Mouse (Mus musculus): ENCODE results near the gene Nlrc5. TPM values are rescaled to one million over a fixed set of nuclear protein-coding genes. Genes with fewer than 3 reads are reported as not detected.

Nlrc5 gene
- total RNA-seq, 2 experiments from 2014 or later, result 0.83 to 0.98 TPM

- no peak for DNase-seq (ENCODE audit: low spot score)
Observed at GRCm38 (mm10) chr8:94469656-94470055, 35.5 kb downstream of the Nlrc5 start.

- DNase-seq (ENCODE audit: low spot score), result peak; percentile 19
Observed at GRCm38 (mm10) chr8:94470794-94471193, 36.6 kb downstream of the Nlrc5 start.

GRCm38 (mm10) chr8:94471281-94471680 is 37.1 kb downstream of the Nlrc5 start:
- DNase-seq (ENCODE audit: low spot score), result no peak

DNA sequence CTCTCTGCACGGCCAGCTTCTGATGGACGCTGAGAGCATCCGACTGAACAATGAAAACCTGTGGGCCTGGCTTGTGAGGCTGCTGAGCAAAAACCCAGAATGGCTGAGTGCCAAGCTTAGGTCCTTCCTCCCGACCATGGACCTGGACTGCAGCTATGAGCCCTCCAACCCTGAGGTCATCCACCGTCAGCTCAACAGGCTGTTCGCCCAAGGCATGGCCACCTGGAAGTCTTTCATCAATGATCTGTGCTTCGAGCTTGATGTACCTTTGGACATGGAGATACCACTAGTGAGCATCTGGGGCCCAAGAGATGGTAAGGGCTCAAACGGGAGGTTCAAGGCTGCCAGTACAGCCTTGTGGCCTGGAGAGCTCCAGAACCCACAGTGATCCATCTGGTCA is 38.6 kb downstream of the Nlrc5 start:
- no peak for DNase-seq (ENCODE audit: low spot score)

- DNase-seq (ENCODE audit: low spot score), result no peak
Observed at GRCm38 (mm10) chr8:94473431-94473830, 39.3 kb downstream of the Nlrc5 start.

- DNase-seq (ENCODE audit: low spot score), result no peak
Observed at GRCm38 (mm10) chr8:94475786-94476185, 41.6 kb downstream of the Nlrc5 start.

- no peak for DNase-seq (ENCODE audit: low spot score)
Observed at GRCm38 (mm10) chr8:94476846-94477245, 42.7 kb downstream of the Nlrc5 start.

DNA sequence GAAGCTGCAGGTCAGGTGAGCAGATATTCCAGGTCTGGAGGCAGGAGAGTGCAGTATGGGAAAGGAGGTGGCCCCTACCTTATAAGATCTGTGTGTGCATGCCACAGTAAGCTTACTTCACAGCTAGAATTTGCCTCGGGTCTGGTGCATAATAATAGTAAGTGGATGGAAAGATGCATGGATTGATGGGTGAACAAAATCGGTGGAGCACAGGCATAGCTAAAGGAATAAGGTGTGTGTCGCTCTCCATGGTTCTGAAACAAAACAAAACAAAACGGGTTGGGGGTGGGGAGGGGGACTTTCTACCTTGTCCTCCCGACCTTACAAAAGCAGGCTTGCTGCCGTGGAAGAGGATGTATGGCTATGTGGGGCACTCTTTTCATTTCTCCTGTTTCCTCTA is 47.9 kb downstream of the Nlrc5 start:
- DNase-seq (ENCODE audit: low spot score), result no peak

- DNase-seq (ENCODE audit: low spot score), result no peak
Observed at GRCm38 (mm10) chr8:94485288-94485687, 51.1 kb downstream of the Nlrc5 start.

DNA sequence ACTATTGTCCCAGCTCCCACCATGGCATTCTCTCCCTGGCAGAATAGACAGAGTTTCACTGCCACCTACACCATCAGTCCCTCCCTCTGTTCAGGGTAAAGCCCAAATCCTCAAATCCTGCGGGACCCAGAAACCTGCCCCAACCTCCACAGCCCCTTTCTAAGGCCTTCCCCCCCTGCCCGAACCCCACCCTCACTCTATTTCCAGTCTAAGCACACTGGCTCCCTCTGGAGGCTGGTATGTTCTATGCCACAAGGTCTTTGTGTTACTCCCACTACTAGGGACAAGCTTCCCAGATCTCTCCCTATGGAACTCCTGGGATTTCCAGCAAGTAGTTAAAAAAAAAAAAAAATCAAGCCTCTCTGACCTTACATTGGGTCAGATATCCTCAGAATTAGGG is 51.7 kb downstream of the Nlrc5 start:
- DNase-seq (ENCODE audit: low spot score), result peak; percentile 62

DNA sequence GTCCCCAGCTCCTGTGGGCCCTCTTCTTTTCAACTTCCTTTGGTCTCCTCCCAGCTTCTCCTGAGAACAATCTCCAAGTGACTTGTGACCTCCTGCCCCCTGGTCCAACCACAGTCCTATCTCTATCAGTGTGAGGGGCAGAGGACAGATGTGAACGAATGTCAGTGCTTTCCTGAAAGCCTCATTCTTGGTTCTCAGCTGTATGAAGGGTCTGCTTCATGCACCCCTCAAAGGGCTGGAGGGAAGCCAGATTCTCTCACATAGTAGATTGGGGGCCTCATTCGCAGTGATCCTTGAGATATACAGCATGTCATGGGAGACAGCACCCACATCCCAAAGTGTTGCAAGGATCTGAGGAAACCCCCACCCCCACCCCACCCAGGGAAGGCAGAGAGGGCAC is 53.9 kb downstream of the Nlrc5 start:
- DNase-seq (ENCODE audit: low spot score), result no peak

DNA sequence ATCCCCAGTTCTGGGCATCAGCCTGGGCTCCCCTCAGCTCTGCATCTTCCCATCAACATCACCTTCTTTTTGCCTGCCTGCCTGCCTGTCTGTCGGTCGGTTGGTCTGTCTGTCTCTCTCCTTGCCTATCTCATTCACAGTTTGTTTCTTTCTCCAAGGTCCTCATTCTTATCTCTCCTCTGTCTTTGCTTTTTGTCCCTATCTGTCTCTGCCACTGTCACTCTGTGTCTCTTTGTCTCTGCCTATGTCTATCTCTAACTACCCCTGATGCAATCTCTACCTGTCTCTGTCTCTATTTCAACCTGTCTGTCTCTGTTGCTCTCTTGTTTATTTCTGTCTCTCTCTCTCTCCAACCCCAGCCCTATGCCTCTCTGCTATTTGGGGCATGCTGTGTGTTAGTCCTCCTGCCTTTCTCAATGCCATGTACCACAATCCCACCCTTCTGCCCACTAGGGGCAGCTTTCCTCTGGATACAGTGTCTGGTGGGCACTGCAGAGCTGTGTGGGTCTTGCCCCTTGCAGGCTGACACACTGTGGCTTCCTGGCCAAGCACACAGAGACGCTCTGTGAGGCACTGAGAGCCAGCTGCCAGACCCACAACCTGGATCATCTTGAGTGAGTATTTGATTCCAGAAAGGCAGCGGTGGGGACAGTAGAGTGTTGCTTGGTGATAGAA is 55.8 kb downstream of the Nlrc5 start:
- no peak for DNase-seq (ENCODE audit: low spot score)

- peak; percentile 81 for DNase-seq (ENCODE audit: low spot score)
Observed at GRCm38 (mm10) chr8:94492021-94492681, 58.0 kb downstream of the Nlrc5 start.

- no peak for DNase-seq (ENCODE audit: low spot score)
Observed at GRCm38 (mm10) chr8:94493240-94493639, 59.1 kb downstream of the Nlrc5 start.

- DNase-seq (ENCODE audit: low spot score), result no peak
Observed at GRCm38 (mm10) chr8:94515430-94516208, 81.5 kb downstream of the Nlrc5 start.

DNA sequence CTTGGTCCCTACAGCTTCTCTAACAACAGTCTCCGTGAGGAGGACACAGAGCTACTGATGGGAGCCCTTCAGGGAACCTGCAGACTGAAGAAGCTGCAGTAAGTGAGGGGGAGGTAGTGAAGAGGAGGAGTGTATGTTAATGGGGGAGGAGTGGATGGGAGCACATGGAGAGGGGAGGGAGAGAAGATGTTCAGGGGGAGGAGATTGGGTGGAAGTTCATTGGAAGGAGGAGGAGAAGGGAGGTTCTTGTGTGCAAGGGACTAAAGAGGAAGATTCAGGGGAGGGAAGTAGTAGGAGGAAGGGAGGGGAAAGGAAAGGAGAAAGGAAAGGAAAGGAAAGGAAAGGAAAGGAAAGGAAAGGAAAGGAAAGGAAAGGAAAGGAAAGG is 82.0 kb downstream of the Nlrc5 start:
- DNase-seq (ENCODE audit: low spot score), result no peak

DNA sequence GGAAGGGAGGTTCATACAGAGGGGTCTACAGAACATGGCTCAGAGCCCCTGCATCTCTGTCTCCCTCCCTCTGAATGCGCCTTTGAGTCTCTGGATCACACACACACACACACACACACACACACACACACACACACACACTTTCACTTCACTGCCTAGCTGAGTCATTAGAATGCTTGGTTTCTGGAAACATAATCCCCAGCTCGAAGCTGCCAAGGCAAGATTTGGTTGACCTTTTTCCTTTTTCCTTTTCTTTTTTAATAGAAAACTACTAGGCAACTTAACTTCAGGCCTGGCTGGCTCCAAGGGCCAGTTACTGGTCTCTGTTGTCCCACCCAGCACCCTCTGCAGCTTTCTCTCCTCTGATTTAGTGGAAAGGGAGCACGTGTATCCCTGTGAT is 82.6 kb downstream of the Nlrc5 start:
- DNase-seq (ENCODE audit: low spot score), result peak; percentile 24

DNA sequence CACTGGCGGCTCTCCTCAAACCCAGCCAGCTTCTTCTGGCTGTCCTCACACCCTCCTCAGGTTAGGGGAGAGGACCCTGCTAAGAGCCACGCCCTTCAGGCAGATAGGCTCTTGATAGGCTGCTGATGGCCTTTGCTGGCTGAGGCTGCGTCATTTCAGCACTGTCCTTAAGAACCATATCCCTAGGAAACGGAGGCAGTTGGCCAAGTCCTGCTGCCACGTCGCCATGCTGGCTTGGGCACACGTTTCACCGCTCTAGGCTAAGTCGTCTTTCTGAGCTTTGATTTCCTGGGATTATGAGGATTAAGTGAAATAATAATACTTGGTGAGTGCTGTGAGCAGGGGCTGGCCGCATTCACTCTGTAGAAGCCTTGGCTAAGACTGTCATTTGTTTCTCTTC is 84.2 kb downstream of the Nlrc5 start:
- DNase-seq (ENCODE audit: low spot score), result no peak

GRCm38 (mm10) chr8:94519021-94519420 is 84.9 kb downstream of the Nlrc5 start:
- no peak for DNase-seq (ENCODE audit: low spot score)

DNA sequence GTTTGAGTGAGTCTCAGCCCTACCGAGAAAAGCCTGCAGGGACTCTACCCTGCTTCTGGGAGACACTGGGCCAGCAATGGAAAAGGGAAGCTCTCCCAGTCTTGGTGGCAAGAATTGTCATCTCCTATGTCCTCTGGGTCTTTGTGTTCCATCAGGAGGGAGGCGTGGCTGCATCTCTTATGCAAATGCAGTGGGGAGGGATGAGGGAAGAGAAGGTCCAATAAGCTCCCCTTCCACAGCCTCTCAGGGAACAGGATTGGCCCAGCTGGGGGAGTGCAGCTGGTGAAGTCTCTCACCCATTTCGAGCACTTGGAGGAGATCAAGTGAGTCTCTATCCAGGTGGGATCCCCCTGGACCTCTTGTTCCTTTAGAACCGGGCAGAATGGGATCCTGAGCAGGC is 87.3 kb downstream of the Nlrc5 start:
- no peak for DNase-seq (ENCODE audit: low spot score)

DNA sequence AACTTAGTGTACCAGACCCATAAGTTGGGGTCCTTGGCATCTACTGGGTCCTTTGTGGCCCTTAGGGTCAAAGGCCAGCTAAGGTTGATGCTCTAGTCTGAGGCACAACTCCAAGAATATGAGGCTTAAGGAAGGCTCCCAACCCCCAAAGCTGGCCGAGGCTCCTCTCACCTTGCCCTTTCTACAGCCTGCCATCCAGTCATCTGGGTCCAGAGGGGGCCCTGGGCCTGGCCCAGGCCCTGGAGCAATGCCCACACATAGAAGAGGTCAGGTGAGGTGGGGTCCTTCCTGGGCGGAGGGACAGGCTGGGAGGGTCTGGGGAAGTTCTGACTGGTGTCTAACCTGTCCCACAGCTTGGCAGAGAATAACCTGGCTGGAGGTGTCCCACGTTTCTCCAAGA is 88.3 kb downstream of the Nlrc5 start:
- no peak for DNase-seq (ENCODE audit: low spot score)

GRCm38 (mm10) chr8:94524554-94524953 is 90.4 kb downstream of the Nlrc5 start:
- no peak for DNase-seq (ENCODE audit: low spot score)

GRCm38 (mm10) chr8:94527178-94527577 is 93.0 kb downstream of the Nlrc5 start:
- no peak for DNase-seq (ENCODE audit: low spot score)

Measured in gastrocnemius, adult 18-20 months (tissue).